Mouse (Mus musculus) layer of hippocampus, adult 8-10 months (tissue): ENCODE measurements around the gene Map2. TPM values are rescaled to one million over a fixed set of nuclear protein-coding genes. Genes with fewer than 3 reads are reported as not detected.

Source experiments
- DNase-seq, 2 experiments: peaks; one replicate each; pipeline ENCODE4 v3.0.0; 2022; ENCODE audit warnings: low spot score in 2 of 2
- total RNA-seq, 4 experiments: library from RNA; stranded (reverse); gene quantifications; 2 replicates each; pipeline ENCODE4 v1.2.4; 2022

The Map2 gene
- total RNA-seq, result 1,000 to 10,000 TPM in 3 of 4 experiments, 100 to 1,000 TPM in 1; 996 to 1,181 (median 1,047) TPM

- DNase-seq, result peak; percentile 80
These were observed at the start of gene Map2 for GRCm38 (mm10) chr1:66175041-66175665. Gene Map2, plus strand, starts transcription at chr1:66175273.

GRCm38 (mm10) chr1:66133014-66133413 is 42.1 kb upstream of the Map2 start:
- no peak for DNase-seq

GRCm38 (mm10) chr1:66135324-66135723 is 39.7 kb upstream of the Map2 start:
- no peak for DNase-seq

GRCm38 (mm10) chr1:66140686-66141085 is 34.4 kb upstream of the Map2 start:
- DNase-seq, result no peak

GRCm38 (mm10) chr1:66145180-66145579 is 29.9 kb upstream of the Map2 start:
- no peak for DNase-seq

- DNase-seq, result no peak
These were observed 26.1 kb upstream of the Map2 start for GRCm38 (mm10) chr1:66148825-66149514.

- no peak for DNase-seq
These were observed 24.3 kb upstream of the Map2 start for GRCm38 (mm10) chr1:66150806-66151205.

GRCm38 (mm10) chr1:66157135-66157534 is 17.9 kb upstream of the Map2 start:
- DNase-seq, result no peak

GRCm38 (mm10) chr1:66157589-66157988 is 17.5 kb upstream of the Map2 start:
- DNase-seq, result no peak

- no peak for DNase-seq
These were observed 10.4 kb upstream of the Map2 start for GRCm38 (mm10) chr1:66164648-66165047.

GRCm38 (mm10) chr1:66168722-66169121 is 6.4 kb upstream of the Map2 start:
- DNase-seq, result no peak

- no peak for DNase-seq
These were observed 2.9 kb upstream of the Map2 start for GRCm38 (mm10) chr1:66172127-66172526.

- no peak for DNase-seq
These were observed 1.4 kb upstream of the Map2 start for GRCm38 (mm10) chr1:66173630-66174029.

GRCm38 (mm10) chr1:66176012-66176837 is 1.2 kb downstream of the Map2 start:
- no peak for DNase-seq

GRCm38 (mm10) chr1:66176838-66177105 is 1.7 kb downstream of the Map2 start:
- DNase-seq, result no peak

GRCm38 (mm10) chr1:66177489-66178170 is 2.6 kb downstream of the Map2 start:
- DNase-seq, result no peak

GRCm38 (mm10) chr1:66187016-66187681 is 12.1 kb downstream of the Map2 start:
- peak; percentile 42 to 44 for DNase-seq

GRCm38 (mm10) chr1:66192401-66192800 is 17.3 kb downstream of the Map2 start:
- no peak for DNase-seq

GRCm38 (mm10) chr1:66192891-66193290 is 17.8 kb downstream of the Map2 start:
- no peak for DNase-seq

GRCm38 (mm10) chr1:66195040-66195726 is 20.1 kb downstream of the Map2 start:
- no peak for DNase-seq

- DNase-seq, result no peak
These were observed 21.2 kb downstream of the Map2 start for GRCm38 (mm10) chr1:66196240-66196639.
